Mouse (Mus musculus): Measurements from ENCODE around the gene S100a4.

GRCm38 (mm10) chr3:90605736-90606135 lies 2.2 kb downstream of the S100a4 start:
- TF ChIP-seq POLR2A (IDR thresholded peaks at IDR 0.05; ENCODE audit: extremely low read depth, insufficient read depth, low read length) (no peak), CTCF (IDR thresholded peaks at IDR 0.05; ENCODE audit: extremely low read depth, insufficient read depth, low read length) (no peak)

Measured in cortical plate, adult 2 months (tissue).